Mouse (Mus musculus) adrenal gland, adult 18-20 months (tissue): ENCODE data around the gene Zbtb32. TPM values are rescaled to one million over a fixed set of nuclear protein-coding genes. Genes with fewer than 3 reads are reported as not detected.

Experiments used
- DNase-seq, 2 experiments: peaks; one replicate each; pipeline ENCODE4 v3.0.0; 2021 to 2022; ENCODE audit warnings: low spot score in 2 of 2
- microRNA-seq, 2 experiments: library from miRNA; unstranded; fragments of <30 nt; microRNA quantifications; one replicate each; pipeline ENCODE4 v1.2.0; 2021; ENCODE audit warnings: borderline number of aligned reads in 2 of 2
- total RNA-seq, 2 experiments: library from RNA; stranded (reverse); gene quantifications; 1 replicate in 1 of 2; 2 replicates in 1 of 2; pipeline ENCODE4 v1.2.3; 2021

Gene Zbtb32
- total RNA-seq, 2 experiments from 2014 or later: 0.83 TPM; not detected in 1

- DNase-seq: no peak
These were observed 48.8 kb downstream of the Zbtb32 start for GRCm38 (mm10) chr7:30549880-30550279.

GRCm38 (mm10) chr7:30544327-30544726, 54.4 kb downstream of the Zbtb32 start:
- DNase-seq: no peak

- DNase-seq: no peak
These were observed 58.1 kb downstream of the Zbtb32 start for GRCm38 (mm10) chr7:30540572-30540971.

Small RNA genes within 50 kb of the gene (microRNA-seq; reads per million reads assigned to microRNA genes)
- gene Gm38670 (0.95 to 2.4 reads per million in 2 experiments), gene Mir3569 (0 reads per million in 2 experiments)

Other genes starting within 250 kb of the Zbtb32 start
- gene Lrfn3, start 236.1 kb downstream of the Zbtb32 start, total RNA-seq: 1 to 10 TPM; 6.7 to 8.5 TPM
- gene Tyrobp, start 185.1 kb downstream of the Zbtb32 start, total RNA-seq: 10 to 100 TPM; 34.7 to 68.5 TPM
- gene Hcst, start 179.1 kb downstream of the Zbtb32 start, total RNA-seq: 1 to 10 TPM; 1.5 to 1.9 TPM
- 1 to 10 TPM; 1.6 to 2.0 TPM for gene Nfkbid, start 177.2 kb downstream of the Zbtb32 start, total RNA-seq
- gene Aplp1, start 153.4 kb downstream of the Zbtb32 start, total RNA-seq: 10 to 100 TPM; 31.8 to 40.6 TPM
- gene Kirrel2, start 141.2 kb downstream of the Zbtb32 start, total RNA-seq: not detected
- gene Nphs1, start 140.6 kb downstream of the Zbtb32 start, total RNA-seq: not detected
- gene Prodh2, start 105.3 kb downstream of the Zbtb32 start, total RNA-seq: 1 to 10 TPM in 1 of 2 experiments, not detected in 1; 1.2 TPM
- 1 to 10 TPM; 1.8 to 2.7 TPM for gene Arhgap33, start 63.8 kb downstream of the Zbtb32 start, total RNA-seq
- 10 to 100 TPM; 26.3 to 34.9 TPM for gene Hspb6, start 46.7 kb downstream of the Zbtb32 start, total RNA-seq
- gene Proser3, start 46.6 kb downstream of the Zbtb32 start, total RNA-seq: 1 to 10 TPM; 6.5 to 6.9 TPM
- gene Lin37, start 39.1 kb downstream of the Zbtb32 start, total RNA-seq: 10 to 100 TPM; 47.0 to 59.3 TPM
- 10 to 100 TPM; 67.1 to 67.4 TPM for gene U2af1l4, start 35.6 kb downstream of the Zbtb32 start, total RNA-seq
- gene Gm49396, start 35.6 kb downstream of the Zbtb32 start, total RNA-seq: 1 to 10 TPM; 4.6 to 8.2 TPM
- gene Psenen, start 35.3 kb downstream of the Zbtb32 start, total RNA-seq: 100 to 1,000 TPM; 130 to 154 TPM
- 1 to 10 TPM; 3.6 to 4.3 TPM for gene Igflr1, start 33.5 kb downstream of the Zbtb32 start, total RNA-seq
- 10 to 100 TPM; 37.8 to 56.6 TPM for gene Kmt2b, start 10.2 kb downstream of the Zbtb32 start, total RNA-seq
- under 1 TPM; 0.19 to 0.20 TPM for gene Upk1a, start 13.9 kb upstream of the Zbtb32 start, total RNA-seq
- 1,000 to 10,000 TPM; 1,148 to 1,842 TPM for gene Cox6b1, start 27.2 kb upstream of the Zbtb32 start, total RNA-seq
- gene Etv2, start 36.9 kb upstream of the Zbtb32 start, total RNA-seq: not detected
- 10 to 100 TPM; 84.9 to 86.7 TPM for gene Rbm42, start 51.4 kb upstream of the Zbtb32 start, total RNA-seq
- 1 to 10 TPM; 6.9 to 7.9 TPM for gene Haus5, start 66.1 kb upstream of the Zbtb32 start, total RNA-seq
- gene Pmis2, start 72.7 kb upstream of the Zbtb32 start, total RNA-seq: not detected
- 1 to 10 TPM; 2.7 to 6.4 TPM for gene 2200002J24Rik, start 100.0 kb upstream of the Zbtb32 start, total RNA-seq
- 1 to 10 TPM; 1.3 to 2.6 TPM for gene Atp4a, start 113.3 kb upstream of the Zbtb32 start, total RNA-seq
- 100 to 1,000 TPM; 197 to 214 TPM for gene Tmem147, start 130.6 kb upstream of the Zbtb32 start, total RNA-seq
- under 1 TPM in 1 of 2 experiments, not detected in 1; 0.20 TPM for gene Gapdhs, start 144.8 kb upstream of the Zbtb32 start, total RNA-seq
- gene Sbsn, start 152.6 kb upstream of the Zbtb32 start, total RNA-seq: 100 to 1,000 TPM; 145 to 483 TPM
- 1 to 10 TPM; 4.2 to 6.0 TPM for gene Dmkn, start 164.8 kb upstream of the Zbtb32 start, total RNA-seq
- gene Krtdap, start 189.0 kb upstream of the Zbtb32 start, total RNA-seq: 1 to 10 TPM in 1 of 2 experiments, not detected in 1; 2.5 TPM
- gene Ffar2, start 224.9 kb upstream of the Zbtb32 start, total RNA-seq: 10 to 100 TPM in 1 of 2 experiments, 1 to 10 TPM in 1; 1.6 to 10.5 TPM